Mouse (Mus musculus) layer of hippocampus, adult 9-11 months (tissue): Measurements from ENCODE around the gene 1810009A15Rik.
A peak's percentile ranks its signal among the peaks of the same experiment; 100 is the strongest.
"Not testable (repeated sequence)": the region's sequence is repeated elsewhere in the genome, so short reads cannot be mapped to it uniquely, and the experiment has no call there.

Experiments
- DNase-seq: peaks from one replicate; pipeline ENCODE4 v3.0.0; 2022

Gene 1810009A15Rik

DNA sequence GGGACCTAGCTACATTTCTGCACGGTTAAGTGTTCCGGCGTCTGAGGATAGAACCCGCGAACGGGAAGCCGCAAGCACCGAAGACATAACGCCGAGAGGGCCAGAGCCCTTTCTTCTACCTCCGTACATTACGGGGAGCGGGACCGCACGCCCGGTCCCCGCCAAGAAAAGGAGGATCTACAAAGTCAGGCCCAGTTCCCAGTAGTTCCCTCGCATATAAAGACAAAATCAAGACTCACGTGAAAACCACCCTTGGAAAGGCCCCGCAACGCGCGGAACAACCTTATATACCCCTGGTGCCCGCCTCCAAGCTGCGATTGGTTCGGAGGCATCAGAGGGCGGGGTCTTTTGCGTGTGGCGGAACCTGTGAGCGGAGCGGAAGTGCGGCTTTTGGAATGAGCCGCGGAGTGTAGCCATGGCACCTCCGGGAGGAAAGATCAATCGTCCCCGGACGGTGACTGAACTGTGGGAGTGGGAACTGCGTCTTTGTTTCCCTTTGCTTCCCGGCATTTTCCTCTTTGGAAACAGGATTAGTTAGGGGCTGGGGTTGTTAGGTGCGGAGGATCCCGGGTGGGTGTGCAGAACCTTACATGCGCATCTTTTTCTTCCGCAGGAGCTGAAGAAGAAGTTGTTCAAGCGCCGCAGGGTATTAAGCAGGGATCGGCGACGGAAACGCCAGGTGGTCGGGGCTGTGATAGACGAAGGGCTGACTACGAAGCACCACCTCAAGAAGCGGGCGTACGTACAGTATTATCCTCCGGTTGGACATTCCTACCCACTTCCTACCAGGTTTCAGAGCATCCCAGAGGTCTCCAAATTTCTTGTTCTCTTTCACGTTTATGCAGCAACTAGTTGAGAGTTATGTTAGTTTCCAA is at the start of gene 1810009A15Rik, which contains the start of gene Gm49416:
Gene 1810009A15Rik (plus strand): TSS at position 343 of the 875 bp plus-strand sequence.
Gene Gm49416 (plus strand): TSS at position 416 of the 875 bp plus-strand sequence.
- peak; percentile 94 for DNase-seq

- peak; percentile 85 for DNase-seq
Observed at GRCm38 (mm10) chr19:8839103-8839907, 49.3 kb upstream of the 1810009A15Rik start, which contains the start of gene Gng3. Gng3 (minus strand) TSS chr19:8839194.

DNA sequence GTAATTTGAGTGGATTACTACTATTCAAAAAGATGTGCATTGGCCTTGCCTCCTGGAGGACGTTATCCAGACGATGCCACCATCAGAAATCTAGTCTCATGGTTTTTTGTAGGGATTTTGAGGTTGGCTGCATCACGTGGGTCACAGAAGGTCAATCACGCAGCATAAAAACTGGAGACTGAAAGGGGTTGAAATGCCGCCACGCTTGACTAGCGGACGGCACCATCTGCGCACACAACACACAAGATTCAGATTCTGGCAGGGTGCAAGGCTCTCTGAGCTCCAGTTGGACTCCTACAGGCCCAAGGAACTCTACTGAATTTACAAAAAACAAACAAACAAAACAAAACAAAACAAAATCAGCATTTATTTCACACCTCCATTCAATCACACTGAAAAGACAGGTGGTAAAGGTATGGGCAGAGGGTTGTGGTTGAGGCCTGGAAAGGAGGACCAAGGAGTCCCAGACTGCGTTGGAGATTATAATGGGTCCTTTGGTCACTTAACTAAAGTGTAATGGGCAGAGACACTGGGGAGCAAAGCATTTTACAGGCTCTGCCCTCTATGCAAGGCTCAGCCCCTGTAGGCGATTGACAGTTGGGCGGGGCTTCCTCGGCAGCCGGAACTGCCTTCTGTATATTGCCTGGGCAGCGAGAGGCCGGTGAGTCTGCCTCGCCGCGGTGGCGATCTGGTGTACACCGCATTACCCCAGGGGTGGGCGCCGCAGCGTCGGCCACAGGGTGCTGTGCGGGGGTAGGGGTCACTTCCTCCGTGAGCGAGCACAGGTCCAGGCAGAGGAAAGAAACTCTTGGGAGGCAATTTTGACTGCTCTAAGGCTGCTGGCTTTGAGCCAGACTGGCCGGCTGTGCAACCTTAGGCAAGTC is 48.5 kb upstream of the 1810009A15Rik start:
- peak; percentile 75 for DNase-seq

GRCm38 (mm10) chr19:8841012-8841411 is 47.6 kb upstream of the 1810009A15Rik start:
- no peak for DNase-seq

DNA sequence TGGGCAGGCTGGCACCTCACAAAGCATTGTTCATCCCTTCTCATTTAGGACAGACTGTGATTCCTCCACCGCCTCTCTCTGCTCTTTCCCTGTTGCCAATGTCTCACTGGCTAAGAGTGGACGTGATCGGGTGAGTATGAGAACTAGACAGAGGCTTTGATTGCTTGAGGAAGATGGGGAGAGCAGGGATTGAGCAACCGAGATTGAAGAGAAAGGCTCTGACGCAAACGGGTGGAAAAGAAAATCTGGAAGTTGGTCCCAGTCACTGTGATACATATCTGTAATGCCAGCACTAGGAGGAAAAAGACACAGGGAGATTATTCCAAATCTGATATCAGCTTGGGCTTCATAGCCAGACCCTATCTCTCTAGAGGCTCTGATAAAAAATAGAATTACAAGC is 45.7 kb upstream of the 1810009A15Rik start:
- no peak for DNase-seq

- peak; percentile 59 for DNase-seq
Observed at GRCm38 (mm10) chr19:8844371-8845129, 44.1 kb upstream of the 1810009A15Rik start.

- DNase-seq: no peak
Observed at GRCm38 (mm10) chr19:8848356-8848755, 40.3 kb upstream of the 1810009A15Rik start.

GRCm38 (mm10) chr19:8850402-8850901 is 38.2 kb upstream of the 1810009A15Rik start, which contains the start of gene Lrrn4cl:
Lrrn4cl (plus strand) TSS chr19:8850768.
- DNase-seq: no peak

DNA sequence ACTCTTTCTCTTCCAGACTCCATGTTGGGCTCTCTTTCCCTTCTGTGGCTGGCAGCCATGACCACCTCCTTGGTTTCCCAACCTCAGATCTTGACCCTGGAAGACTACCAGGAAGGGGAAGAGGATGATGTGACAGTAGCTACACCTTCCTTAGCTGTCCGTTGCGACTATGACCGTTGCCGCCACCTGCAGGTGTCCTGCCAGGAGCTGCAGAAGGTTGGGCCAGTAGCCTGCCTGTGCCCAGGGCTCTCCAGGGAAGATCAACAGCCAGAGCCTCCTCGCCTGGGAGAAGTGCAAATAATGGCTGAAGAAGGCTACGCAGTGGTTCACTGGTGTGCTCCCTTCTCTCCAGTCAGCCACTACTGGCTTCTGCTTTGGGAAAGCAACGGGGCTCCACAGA is 37.0 kb upstream of the 1810009A15Rik start:
- DNase-seq: no peak

DNA sequence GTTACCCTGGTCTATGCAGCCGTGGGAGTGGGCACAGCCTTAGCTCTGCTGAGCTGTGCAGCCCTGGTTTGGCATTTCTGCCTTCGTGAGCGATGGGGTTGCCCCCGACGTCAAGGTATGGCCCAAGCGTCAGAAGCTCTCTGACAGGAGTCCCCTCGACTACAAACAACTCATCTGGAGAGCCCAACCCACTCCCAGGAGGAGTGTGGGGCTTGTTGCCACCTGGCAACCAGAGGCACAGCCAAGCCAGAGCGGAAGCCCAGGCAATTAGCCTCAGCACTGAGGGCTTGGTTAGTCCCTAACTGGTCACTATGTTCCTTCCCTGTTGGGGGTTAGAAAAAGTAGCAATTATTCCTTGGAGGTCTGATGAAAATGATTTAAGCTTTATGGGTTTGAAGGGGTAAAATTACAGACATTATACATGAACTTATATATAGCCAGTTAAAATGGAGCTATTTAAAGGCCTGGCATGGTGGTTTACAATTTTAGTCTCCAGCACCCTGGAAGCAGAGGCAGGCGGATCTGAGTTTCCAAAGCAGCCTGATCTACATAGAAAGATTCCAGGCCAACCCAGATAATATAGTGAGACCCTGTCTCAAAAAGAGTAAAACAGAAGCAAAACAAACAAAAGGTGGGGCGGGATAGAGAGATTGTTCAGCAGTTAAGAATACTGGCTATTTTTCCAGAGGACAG is 36.3 kb upstream of the 1810009A15Rik start:
- no peak for DNase-seq

GRCm38 (mm10) chr19:8853117-8853516 is 35.5 kb upstream of the 1810009A15Rik start:
- no peak for DNase-seq

DNA sequence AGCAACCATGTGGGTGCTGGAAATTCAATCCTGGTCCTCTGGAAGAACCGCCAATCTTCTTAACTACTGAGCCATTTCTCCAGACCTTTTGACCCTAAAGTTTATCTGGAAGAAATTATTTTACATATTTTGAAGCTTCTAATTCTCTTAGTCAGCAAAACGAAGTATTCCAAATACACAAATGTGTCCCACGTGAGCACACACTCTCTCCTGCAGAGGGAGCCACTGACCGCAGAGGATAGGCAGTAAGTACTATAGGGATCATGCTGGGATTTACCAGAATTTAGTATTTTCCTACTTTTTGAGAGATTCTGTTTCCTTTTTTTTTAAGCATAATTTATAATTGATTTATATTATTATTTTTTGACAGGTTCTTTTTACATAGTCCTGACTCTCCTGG is 31.0 kb upstream of the 1810009A15Rik start:
- no peak for DNase-seq

DNA sequence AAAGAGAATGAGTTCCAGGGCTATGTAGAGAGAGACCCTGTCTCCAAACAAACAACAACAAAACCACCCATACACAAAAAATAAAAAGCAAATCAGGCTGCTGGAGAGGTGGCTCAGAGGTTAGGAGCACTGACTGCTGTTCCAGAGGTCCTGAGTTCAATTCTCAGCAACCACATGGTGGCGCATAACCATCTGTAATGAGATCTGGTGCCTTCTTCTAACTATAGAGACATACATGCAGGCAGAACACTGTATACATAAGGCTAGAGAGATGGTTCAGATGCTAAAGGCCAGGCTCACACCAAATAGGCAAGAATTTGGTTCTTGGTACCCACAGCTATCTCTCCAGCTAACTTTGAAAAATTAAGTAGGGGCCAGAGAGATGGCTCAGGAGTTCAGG is 29.6 kb upstream of the 1810009A15Rik start:
- DNase-seq: no peak

DNA sequence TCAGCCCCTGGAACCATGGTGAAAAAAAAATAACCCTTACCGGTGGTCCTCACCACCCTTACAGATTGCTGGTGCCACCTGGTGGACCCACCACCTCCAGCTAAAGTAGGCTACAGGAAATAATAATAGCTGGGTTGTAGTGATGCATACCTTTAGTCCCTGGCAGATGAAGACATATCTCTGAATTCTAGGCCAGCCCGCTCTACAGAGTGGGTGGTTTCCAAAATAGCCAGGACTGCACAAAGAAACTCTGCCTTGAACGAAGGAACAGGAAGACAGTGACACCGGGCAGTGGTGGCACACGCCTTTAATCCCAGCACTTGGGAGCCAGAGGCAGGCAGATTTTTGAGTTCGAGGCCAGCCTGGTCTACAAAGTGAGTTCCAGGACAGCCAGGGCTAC is 24.4 kb upstream of the 1810009A15Rik start:
- DNase-seq: no peak

- DNase-seq: not testable (repeated sequence)
Observed at GRCm38 (mm10) chr19:8870381-8870780, 18.3 kb upstream of the 1810009A15Rik start.

- no peak for DNase-seq
Observed at GRCm38 (mm10) chr19:8870838-8871237, 17.8 kb upstream of the 1810009A15Rik start.

DNA sequence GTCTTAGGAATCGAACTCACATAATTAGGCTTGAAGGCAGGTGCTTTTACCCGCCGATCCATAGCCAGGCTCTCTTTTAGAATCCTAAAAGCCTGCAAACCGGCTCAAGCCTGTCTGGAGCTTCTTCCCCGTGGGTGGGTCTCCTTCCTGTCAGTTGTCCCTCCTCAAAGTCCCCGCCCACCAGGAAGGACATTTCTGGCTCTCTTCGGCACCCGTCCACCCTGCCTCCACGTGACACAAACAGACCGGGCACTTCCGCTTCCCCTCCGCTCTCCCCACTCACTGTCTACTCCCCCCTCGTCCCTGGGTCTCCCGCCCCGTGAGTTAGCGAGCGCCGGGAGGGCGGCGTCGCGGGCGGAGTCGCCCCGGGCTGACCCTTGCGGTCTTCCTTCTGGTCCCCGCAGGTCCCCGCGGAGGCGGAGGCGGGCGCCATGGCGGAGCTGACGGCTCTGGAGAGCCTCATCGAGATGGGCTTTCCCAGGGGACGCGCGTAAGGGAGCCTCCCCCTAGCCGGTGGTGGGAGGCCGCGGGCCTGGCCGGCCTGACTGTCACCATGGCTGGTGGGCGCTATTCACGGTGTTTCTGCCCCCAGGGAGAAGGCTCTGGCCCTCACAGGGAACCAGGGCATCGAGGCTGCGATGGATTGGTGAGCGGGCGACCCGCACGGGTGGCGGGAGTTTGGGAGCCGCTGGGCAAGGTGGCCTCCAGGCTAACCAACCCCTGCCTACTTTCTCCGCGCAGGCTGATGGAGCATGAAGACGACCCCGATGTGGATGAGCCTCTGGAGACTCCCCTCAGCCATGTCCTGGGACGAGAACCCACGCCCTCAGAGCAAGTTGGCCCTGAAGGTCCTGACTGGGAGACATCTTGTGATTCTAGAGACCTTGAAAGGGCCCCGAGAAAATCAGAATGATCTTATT is 17.1 kb upstream of the 1810009A15Rik start, which contains the start of gene Ubxn1:
Gene Ubxn1 (plus strand): TSS at position 230 of the 920 bp plus-strand sequence.
- DNase-seq: peak; percentile 98

DNA sequence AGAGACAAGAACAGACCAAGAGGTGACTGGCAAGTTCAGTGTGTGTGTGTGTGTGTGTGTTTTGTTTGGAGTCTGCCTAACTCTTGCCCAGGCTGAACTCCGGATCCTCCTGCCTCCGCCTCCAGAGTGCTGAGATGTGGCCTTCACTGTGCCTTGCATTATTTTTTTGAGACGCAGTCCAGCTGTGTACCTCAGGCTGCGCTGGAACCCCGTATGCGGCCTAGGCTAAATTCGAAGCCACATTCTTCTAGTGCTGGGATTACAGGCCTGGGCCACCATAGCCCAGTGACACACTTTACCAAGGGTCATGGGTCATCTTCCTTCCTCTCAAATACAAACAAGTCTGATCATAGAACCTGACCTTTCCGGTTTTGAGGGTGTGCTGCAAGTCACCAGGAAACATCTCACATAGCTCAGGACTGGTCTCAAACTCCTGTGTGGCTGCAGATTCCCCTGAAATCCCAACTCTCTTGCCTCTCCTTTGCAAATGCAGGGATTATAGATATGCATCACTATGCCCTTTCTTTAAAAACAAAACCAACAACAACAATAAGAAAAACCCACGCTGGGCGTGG is 16.3 kb upstream of the 1810009A15Rik start:
- no peak for DNase-seq

- no peak for DNase-seq
Observed at GRCm38 (mm10) chr19:8875031-8875430, 13.6 kb upstream of the 1810009A15Rik start.
